Mouse (Mus musculus) cerebellum, postnatal 10 days (tissue): ENCODE measurements around the gene Aldh3b1.

Experiments used
- DNase-seq, 2 experiments: peaks; one replicate each; pipeline ENCODE4 v3.0.0; 2021; ENCODE audit warnings: mixed read lengths in 2 of 2

Gene Aldh3b1

GRCm38 (mm10) chr19:3910206-3910605 lies 19.4 kb downstream of the Aldh3b1 start:
- DNase-seq, result no peak

GRCm38 (mm10) chr19:3907876-3908660 lies 21.5 kb downstream of the Aldh3b1 start:
- no peak for DNase-seq

GRCm38 (mm10) chr19:3906795-3907786 lies 22.5 kb downstream of the Aldh3b1 start, which contains the start of gene Tcirg1:
Tcirg1 (minus strand) TSS chr19:3907133.
- DNase-seq, result peak; percentile 61 to 70

GRCm38 (mm10) chr19:3906326-3906725 lies 23.3 kb downstream of the Aldh3b1 start:
- no peak for DNase-seq

GRCm38 (mm10) chr19:3905261-3905969 lies 24.2 kb downstream of the Aldh3b1 start:
- DNase-seq, result no peak

- DNase-seq, result no peak
Measured at GRCm38 (mm10) chr19:3904363-3904675, 25.3 kb downstream of the Aldh3b1 start.

- DNase-seq, result no peak
Measured at GRCm38 (mm10) chr19:3903648-3904362, 25.8 kb downstream of the Aldh3b1 start.

- DNase-seq, result no peak
Measured at GRCm38 (mm10) chr19:3902966-3903365, 26.6 kb downstream of the Aldh3b1 start.

GRCm38 (mm10) chr19:3899618-3900017 lies 30.0 kb downstream of the Aldh3b1 start:
- DNase-seq, result no peak

GRCm38 (mm10) chr19:3898952-3899351 lies 30.7 kb downstream of the Aldh3b1 start:
- no peak for DNase-seq

GRCm38 (mm10) chr19:3897557-3897956 lies 32.1 kb downstream of the Aldh3b1 start:
- DNase-seq, result no peak

- no peak for DNase-seq
Measured at GRCm38 (mm10) chr19:3896208-3896607, 33.4 kb downstream of the Aldh3b1 start.

GRCm38 (mm10) chr19:3895171-3895631 lies 34.4 kb downstream of the Aldh3b1 start:
- peak in 1 of 2 experiments; percentile 43 for DNase-seq

- DNase-seq, result no peak
Measured at GRCm38 (mm10) chr19:3894294-3894693, 35.3 kb downstream of the Aldh3b1 start.

- DNase-seq, result no peak
Measured at GRCm38 (mm10) chr19:3893545-3894116, 36.0 kb downstream of the Aldh3b1 start.

GRCm38 (mm10) chr19:3890181-3890580 lies 39.4 kb downstream of the Aldh3b1 start:
- DNase-seq, result no peak

- DNase-seq, result no peak
Measured at GRCm38 (mm10) chr19:3889096-3889495, 40.5 kb downstream of the Aldh3b1 start.

- DNase-seq, result peak; percentile 43 to 45
Measured at GRCm38 (mm10) chr19:3884325-3884990, 45.1 kb downstream of the Aldh3b1 start.

GRCm38 (mm10) chr19:3882214-3882613 lies 47.4 kb downstream of the Aldh3b1 start:
- no peak for DNase-seq

GRCm38 (mm10) chr19:3880054-3880848 lies 49.4 kb downstream of the Aldh3b1 start:
- DNase-seq, result no peak
